Mouse (Mus musculus): ENCODE data around the gene Nup205.

DNA sequence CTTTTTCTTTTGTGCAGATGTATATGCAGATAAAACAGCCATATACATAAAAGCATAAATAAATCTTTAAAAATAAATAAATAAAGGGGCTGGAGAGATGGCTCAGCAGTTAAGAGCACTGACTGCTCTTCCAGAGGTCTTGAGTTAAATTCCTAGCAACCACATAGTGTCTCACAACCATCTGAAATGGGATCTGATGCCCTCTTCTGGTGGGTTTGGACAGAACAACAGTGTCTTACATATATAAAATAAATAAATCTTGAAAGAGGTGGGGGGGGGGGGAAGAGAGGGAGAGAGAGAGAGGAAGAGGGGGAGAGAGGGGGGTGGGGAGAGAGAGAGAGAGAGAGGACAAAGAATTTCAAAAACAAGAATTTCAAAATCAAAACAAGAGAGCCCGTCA is 36.9 kb upstream of the Nup205 start:
- no peak for TF ChIP-seq CTCF (IDR thresholded peaks at IDR 0.05; ENCODE audit: borderline replicate concordance, extremely low read depth, insufficient read depth, insufficient read length)
- no peak for TF ChIP-seq POLR2A (IDR thresholded peaks at IDR 0.05; ENCODE audit: borderline replicate concordance, extremely low read depth, insufficient read depth, insufficient read length, poor library complexity, severe bottlenecking)

All from brain, embryonic 14.5 days (tissue).